Mouse (Mus musculus) embryonic fibroblast, embryonic 13.5 days (primary cell): ENCODE results near the gene Acan.

Experiments used
- CTCF ChIP-seq: IDR thresholded peaks from 2 replicates; pipeline ENCODE4 v1.5.1; 2011; ENCODE audit warnings: mild to moderate bottlenecking, control low read depth, low read length, moderate library complexity, borderline replicate concordance; ENCODE audit not compliant: insufficient read depth
- POLR2A ChIP-seq: IDR thresholded peaks from 2 replicates; pipeline ENCODE4 v1.6.1; 2011; ENCODE audit warnings: low read depth, mild to moderate bottlenecking, control low read depth, low read length, moderate library complexity

DNA sequence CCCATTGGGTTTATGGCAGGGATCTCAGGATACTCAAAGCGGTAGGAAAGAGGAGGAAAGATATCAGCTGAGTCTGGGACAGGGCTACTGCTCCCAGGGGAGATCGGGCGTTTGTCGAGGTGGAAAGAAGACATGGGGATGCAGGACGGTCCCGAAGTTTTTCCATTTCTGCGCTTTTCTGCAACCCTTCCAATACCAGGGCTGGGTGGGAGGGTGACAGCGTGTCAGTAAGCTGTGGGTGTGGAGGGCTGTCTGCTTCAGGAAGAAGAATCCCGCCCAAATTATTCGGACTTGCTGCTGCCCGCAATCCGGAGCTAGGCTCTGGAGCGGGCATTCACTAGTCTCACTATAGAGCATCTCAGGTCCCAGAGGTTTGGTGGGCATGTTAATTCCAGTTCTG lies 828 bp downstream of the Acan start:
- TF ChIP-seq CTCF (no peak), POLR2A (no peak)
